Mouse (Mus musculus) layer of hippocampus, adult 6 months (tissue): ENCODE results near the gene Gm21093. TPM values are rescaled to one million over a fixed set of nuclear protein-coding genes. Genes with fewer than 3 reads are reported as not detected.

Source experiments
- long read RNA-seq, 2 experiments: library from polyadenylated mRNA; unstranded; transcript quantifications; one replicate each; pipeline ENCODE4 v2.0.0; 2019 to 2020
- polyA plus RNA-seq: library from polyadenylated mRNA; unstranded; fragments of <200 nt; fragmentation: Nextera tagmentation; gene quantifications from 2 replicates; pipeline ENCODE4 v1.2.3, GENCODE M21; 2021

Gene Gm21093
- polyA plus RNA-seq: 0.94 and 1.6 TPM in 2 replicates
- long read RNA-seq, experiment 1, partial matches to known transcripts: 0 of 2 reads
- long read RNA-seq, experiment 1, other reads (novel, unspliced or antisense): 1 of 2 reads
- long read RNA-seq, experiment 2, partial matches to known transcripts: 0 of 2 reads
- long read RNA-seq, experiment 2, other reads (novel, unspliced or antisense): 0 of 2 reads

DNA sequence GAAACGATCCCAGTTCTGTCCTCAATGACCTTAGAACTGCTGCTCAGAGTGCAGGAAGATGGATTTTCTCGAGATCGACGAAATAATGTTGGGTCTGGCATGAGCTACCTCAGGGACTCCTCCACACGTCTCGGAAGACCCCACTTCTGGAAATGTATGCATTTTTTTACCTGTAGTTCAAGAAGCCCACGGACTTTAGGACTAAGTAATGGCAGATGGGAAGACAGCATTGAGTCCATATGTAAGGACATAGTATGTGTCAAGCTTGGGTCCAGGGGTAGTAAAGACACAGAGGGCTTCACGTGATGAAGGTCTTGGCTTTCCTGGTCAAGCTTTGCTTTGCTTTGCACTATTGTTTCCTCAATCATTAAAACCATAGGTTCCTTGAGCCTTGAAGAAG lies at the start of gene Gm21093:
Gm21093 (minus strand) TSS at position 101 of the 400 bp plus-strand sequence.

Other genes starting within 250 kb of the Gm21093 start
- not detected in 2 replicates for gene Gm21541, start 131.1 kb downstream of the Gm21093 start, polyA plus RNA-seq
- 5.8 and 6.8 TPM in 2 replicates for gene Gm20878, start 93.2 kb downstream of the Gm21093 start, polyA plus RNA-seq
- 0.38 and 1.1 TPM in 2 replicates for gene Fam205a4, start 68.7 kb downstream of the Gm21093 start, polyA plus RNA-seq
- gene Gm3893, start 56.5 kb upstream of the Gm21093 start, polyA plus RNA-seq: not detected in 2 replicates
- gene Gm13304, start 80.1 kb upstream of the Gm21093 start, polyA plus RNA-seq: 7.3 TPM in 1 of 2 replicates, not detected in the other
- gene Gm13306, start 118.7 kb upstream of the Gm21093 start, polyA plus RNA-seq: 3.3 and 3.7 TPM in 2 replicates
- gene Gm13305, start 133.9 kb upstream of the Gm21093 start, polyA plus RNA-seq: 0.94 and 1.3 TPM in 2 replicates
- 1.2 TPM in 1 of 2 replicates, not detected in the other for gene Gm10600, start 205.9 kb upstream of the Gm21093 start, polyA plus RNA-seq
- not detected in 2 replicates for gene Ccl21b, start 221.0 kb upstream of the Gm21093 start, polyA plus RNA-seq